Mouse (Mus musculus): Measurements from ENCODE around the gene Klk7.
A peak's percentile ranks its signal among the peaks of the same experiment; 100 is the strongest.

The Klk7 gene

GRCm38 (mm10) chr7:43810994-43811393 is at the start of gene Klk7:
TSS of gene Klk7 (plus strand) at chr7:43811294.
- DNase-seq (ENCODE audit: low read depth, low spot score), result no peak

- no peak for DNase-seq (ENCODE audit: low read depth, low spot score)
Measured at GRCm38 (mm10) chr7:43766484-43766883, 44.6 kb upstream of the Klk7 start.

GRCm38 (mm10) chr7:43768597-43768996 is 42.5 kb upstream of the Klk7 start, which contains the start of gene Klk12:
TSS of gene Klk12 (plus strand) at chr7:43768897.
- no peak for DNase-seq (ENCODE audit: low read depth, low spot score)

- DNase-seq (ENCODE audit: low read depth, low spot score), result no peak
Measured at GRCm38 (mm10) chr7:43769636-43770035, 41.5 kb upstream of the Klk7 start.

- DNase-seq (ENCODE audit: low read depth, low spot score), result no peak
Measured at GRCm38 (mm10) chr7:43770701-43771100, 40.4 kb upstream of the Klk7 start.

- DNase-seq (ENCODE audit: low read depth, low spot score), result no peak
Measured at GRCm38 (mm10) chr7:43771916-43772315, 39.2 kb upstream of the Klk7 start.

GRCm38 (mm10) chr7:43772901-43773300 is 38.2 kb upstream of the Klk7 start:
- no peak for DNase-seq (ENCODE audit: low read depth, low spot score)

GRCm38 (mm10) chr7:43774364-43774763 is 36.7 kb upstream of the Klk7 start, which contains the start of gene Klk11:
TSS of gene Klk11 (plus strand) at chr7:43774604.
- no peak for DNase-seq (ENCODE audit: low read depth, low spot score)

- DNase-seq (ENCODE audit: low read depth, low spot score), result no peak
Measured at GRCm38 (mm10) chr7:43774802-43775201, 36.3 kb upstream of the Klk7 start.

GRCm38 (mm10) chr7:43775311-43776057 is 35.6 kb upstream of the Klk7 start:
- DNase-seq (ENCODE audit: low read depth, low spot score), result no peak

GRCm38 (mm10) chr7:43776506-43776905 is 34.6 kb upstream of the Klk7 start:
- no peak for DNase-seq (ENCODE audit: low read depth, low spot score)

- DNase-seq (ENCODE audit: low read depth, low spot score), result no peak
Measured at GRCm38 (mm10) chr7:43777423-43777822, 33.7 kb upstream of the Klk7 start.

GRCm38 (mm10) chr7:43778176-43778970 is 32.7 kb upstream of the Klk7 start:
- no peak for DNase-seq (ENCODE audit: low read depth, low spot score)

GRCm38 (mm10) chr7:43780241-43780640 is 30.9 kb upstream of the Klk7 start:
- no peak for DNase-seq (ENCODE audit: low read depth, low spot score)

GRCm38 (mm10) chr7:43780746-43781145 is 30.3 kb upstream of the Klk7 start, which contains the start of gene Klk10:
TSS of gene Klk10 (plus strand) at chr7:43781035.
- no peak for DNase-seq (ENCODE audit: low read depth, low spot score)

GRCm38 (mm10) chr7:43781541-43781940 is 29.6 kb upstream of the Klk7 start:
- no peak for DNase-seq (ENCODE audit: low read depth, low spot score)

- peak; percentile 67 for DNase-seq (ENCODE audit: low read depth, low spot score)
Measured at GRCm38 (mm10) chr7:43782275-43783265, 28.5 kb upstream of the Klk7 start.

GRCm38 (mm10) chr7:43785286-43785685 is 25.8 kb upstream of the Klk7 start:
- no peak for DNase-seq (ENCODE audit: low read depth, low spot score)

- no peak for DNase-seq (ENCODE audit: low read depth, low spot score)
Measured at GRCm38 (mm10) chr7:43788096-43788495, 23.0 kb upstream of the Klk7 start.

- no peak for DNase-seq (ENCODE audit: low read depth, low spot score)
Measured at GRCm38 (mm10) chr7:43789295-43789694, 21.8 kb upstream of the Klk7 start.

- no peak for DNase-seq (ENCODE audit: low read depth, low spot score)
Measured at GRCm38 (mm10) chr7:43791591-43791990, 19.5 kb upstream of the Klk7 start, which contains the start of gene Klk9. TSS of gene Klk9 (plus strand) at chr7:43791891.

Data from CD4-positive helper T cell, adult 2 months (primary cell).